Mouse (Mus musculus): ENCODE measurements at regions not wholly inside any gene's neighbourhood (a gene's known extent, or its start where the extent isn't known, plus 50 kb on each side); places are given as distances from the start of the nearest gene placed in this dataset.
A peak's percentile ranks its signal among the peaks of the same experiment; 100 is the strongest.

DNA sequence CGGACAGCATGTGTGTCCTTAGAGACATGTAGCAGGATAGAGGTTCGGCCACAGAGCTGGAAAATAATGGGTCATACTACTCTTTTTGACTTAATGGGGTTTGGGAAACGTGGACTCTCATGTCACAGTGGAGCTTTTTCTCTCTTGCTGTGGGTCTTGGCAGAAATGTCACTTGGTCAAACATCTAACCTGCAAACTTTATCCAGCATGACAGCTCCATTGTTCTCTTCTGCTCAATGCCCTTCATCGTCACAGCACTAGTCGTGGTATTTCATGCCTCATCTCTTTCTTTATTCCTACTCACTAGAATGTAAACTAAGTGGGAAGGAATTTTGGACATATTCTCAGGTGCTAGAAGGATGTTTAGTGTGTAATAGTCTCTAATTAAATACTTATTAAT is 171.9 kb upstream of the Steap4 start:
- DNase-seq = no peak

DNA sequence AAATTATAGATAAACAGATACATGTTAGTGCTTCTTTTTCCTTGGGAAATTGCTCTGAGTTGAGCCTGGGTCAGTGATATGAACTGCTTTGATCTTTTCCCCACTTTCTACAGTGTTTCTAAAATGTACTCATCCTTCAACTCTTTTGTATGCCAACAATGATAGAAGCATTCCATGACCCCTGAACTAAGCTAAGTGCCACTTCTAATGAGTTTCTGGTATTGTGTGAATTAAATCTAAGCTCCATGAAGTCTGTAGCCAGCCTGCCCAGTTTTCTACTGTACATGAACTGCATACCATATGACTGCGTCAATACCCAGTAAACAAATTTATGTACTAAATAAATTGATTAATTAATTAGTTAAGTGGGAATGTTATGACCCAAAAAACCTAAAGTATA is 171.1 kb upstream of the Steap4 start:
- no peak for DNase-seq

DNA sequence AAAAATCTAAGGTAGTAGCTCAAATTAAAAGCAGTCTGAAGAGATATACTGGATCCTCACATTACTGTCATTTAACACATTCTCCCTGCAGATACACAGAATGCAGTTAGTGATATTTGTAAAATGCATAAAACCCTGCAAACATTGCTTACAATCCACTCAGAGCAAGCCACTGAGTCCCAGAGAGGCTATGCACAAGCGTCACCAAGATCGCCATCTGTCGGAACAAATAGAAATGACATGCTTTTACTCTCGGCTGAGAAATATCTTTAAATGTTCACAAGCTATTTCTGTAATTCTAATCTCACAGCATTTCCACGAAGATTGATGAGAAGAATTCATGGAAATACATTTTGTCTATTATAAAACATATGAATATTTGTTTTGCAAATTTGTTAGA is 139.7 kb upstream of the Steap4 start:
- no peak for DNase-seq

DNA sequence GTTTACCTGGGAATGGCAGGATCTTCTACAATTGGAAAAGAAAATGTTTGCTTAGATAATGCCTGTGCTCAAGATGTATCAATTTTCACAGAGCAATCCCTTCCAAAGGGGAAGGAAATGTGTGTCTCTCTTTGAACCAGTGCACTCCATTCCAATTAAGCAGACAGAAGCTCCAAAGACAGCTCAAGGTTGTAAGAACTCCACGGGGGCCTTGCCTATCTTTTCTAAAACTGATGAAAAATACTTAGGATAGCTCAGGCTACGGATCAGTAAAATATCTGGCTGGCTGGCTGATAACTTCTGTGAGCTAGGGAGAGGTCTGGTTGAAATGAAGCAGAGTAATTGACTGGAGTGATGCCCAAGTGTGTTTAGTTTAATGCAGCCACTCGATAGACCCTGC is 138.6 kb upstream of the Steap4 start:
- no peak for DNase-seq

DNA sequence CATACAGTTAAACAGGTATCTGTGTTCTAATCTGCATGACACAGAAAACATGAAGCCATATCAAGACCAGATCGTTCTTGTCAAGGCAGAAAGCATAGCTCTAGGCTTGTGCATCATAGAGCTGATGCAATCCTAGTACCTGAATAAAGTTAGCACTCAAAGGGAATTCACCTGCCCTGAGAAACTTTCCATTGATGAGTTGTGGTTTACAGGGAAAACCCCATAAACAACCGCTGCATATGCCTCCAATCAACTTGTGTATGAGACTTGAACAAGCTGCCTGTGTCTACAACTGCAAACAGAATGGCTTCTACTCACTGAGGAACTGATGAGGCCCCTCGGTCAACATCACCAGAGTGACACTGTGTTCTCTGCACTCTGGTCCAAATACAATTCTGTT is 130.6 kb upstream of the Steap4 start:
- no peak for DNase-seq

DNA sequence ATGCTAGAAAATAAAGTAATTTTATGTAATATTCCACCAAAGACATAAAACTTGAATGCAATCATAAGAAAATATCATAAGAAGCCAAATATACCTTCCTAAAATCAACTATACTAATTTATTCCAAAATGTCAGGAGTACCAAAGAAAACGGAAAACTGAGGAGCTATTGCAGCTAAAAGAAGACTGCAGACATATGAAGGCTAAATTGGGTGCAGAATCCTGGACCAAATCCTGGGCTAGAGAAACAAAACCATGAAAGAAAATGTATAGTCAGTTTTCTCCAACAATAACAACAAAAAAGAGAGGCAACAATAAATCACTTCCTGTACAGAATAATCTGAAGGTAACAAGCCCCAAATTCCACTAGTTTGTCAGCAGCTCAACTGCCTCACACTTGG is 126.4 kb upstream of the Steap4 start:
- DNase-seq = no peak

DNA sequence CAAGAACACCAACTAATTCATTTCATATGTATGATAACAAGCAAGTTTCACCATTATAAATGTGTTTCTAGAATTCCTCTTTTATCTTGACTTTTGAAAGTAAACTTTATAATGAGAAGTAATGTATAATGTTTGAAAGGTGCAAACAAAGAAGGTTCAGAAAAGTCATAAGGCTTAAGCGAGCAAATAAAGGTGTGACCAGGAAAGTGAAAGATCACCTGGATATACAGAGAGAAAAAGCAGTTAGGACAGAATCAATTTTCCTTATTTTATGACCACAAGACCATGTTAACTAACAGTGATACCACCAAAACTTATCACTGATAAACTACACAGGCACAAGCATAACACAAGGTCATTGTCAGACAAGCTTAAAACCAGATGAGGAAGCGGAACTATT is 97.2 kb upstream of the Steap4 start:
- DNase-seq = no peak

DNA sequence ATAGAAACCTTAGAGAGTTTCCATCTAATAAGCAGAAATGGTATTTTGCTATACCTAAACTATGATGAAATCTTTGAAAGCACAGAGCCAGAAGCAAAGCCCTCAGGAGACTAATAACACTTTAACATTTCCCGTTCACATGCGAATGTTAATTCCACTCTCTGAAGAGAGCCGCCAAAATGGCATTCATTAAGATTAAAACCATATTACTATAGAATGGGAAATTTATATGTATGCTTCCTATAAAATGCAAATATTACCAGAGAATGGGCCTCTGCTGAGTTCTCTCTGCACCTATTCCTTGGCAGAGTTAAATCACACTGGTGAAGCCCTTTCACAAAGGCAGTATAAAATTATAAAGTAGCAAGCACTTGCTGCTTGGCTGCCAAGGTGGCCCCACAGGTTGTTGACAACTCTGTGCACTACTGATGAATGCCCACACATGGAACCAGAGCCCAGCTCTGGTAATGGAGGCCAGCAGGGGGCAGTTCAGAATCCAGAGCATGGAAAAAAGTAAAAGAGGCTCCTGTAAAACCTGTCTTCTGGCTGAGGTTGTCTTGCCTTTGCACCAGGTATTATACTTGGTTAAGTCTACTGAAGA is 94.1 kb upstream of the Steap4 start:
- DNase-seq = no peak

DNA sequence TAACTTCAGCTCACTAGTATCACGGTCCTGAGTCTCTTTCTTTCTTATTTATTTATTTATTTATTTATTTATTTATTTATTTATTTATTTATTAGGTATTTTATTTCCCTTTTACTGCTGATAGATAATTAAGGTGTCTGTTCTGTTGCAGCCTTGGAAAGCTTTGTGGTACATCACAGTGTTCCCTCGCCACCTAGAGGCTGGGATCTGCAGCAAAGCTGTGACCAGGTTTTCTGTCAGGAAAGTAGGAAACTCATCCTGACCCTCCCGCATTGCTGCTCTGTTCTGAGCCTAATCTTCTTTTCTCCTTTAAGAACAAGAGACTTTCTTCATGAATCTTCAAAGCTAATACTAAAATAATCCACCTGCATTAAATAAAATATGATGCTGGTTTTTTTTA is 60.7 kb upstream of the Steap4 start:
- DNase-seq = peak; percentile 8
